In genomic region chr3:88424605-88425329, GRCm38 (mm10) we compare ENCODE assay signal across 8 mouse cellular contexts. TPM values are rescaled to one million over a fixed set of nuclear protein-coding genes. Genes with fewer than 3 reads are reported as not detected.
A peak's percentile ranks its signal among the peaks of the same experiment; 100 is the strongest.
DNase-seq lines count a peak whose midpoint lies in the region; ATAC-seq lines count a peak whose summit lies in the region.

TSS of gene Slc25a44 (minus strand) at chr3:88425139.

- peak within 1 kb of the TSS; percentile 69 for H3K9ac ChIP-seq in hindbrain, embryonic 14.5 days

- H3K27me3 ChIP-seq in hindbrain, embryonic 14.5 days (ENCODE audit: control insufficient read depth, insufficient read depth, low read length), result no peaks in the 10 kb centered on the region

- H3K4me2 ChIP-seq in hindbrain, embryonic 14.5 days (replicated peaks), result peak within 1 kb of the TSS; percentile 66

- WGBS in hindbrain, embryonic 14.5 days, result under 1% methylated on average over 35 of the region's 35 CpGs

- peaks cover 29% of the 10 kb centered on the region for H3K4me1 ChIP-seq in hindbrain, embryonic 14.5 days (replicated peaks; ENCODE audit: control insufficient read depth, insufficient read depth, low read length)

- ATAC-seq in hindbrain, embryonic 14.5 days (ENCODE audit: low FRiP score), result peak; percentile 96

- peaks cover 17% of the 10 kb centered on the region for H3K36me3 ChIP-seq in hindbrain, embryonic 14.5 days (replicated peaks; ENCODE audit: control insufficient read depth, insufficient read depth)

- H3K27ac ChIP-seq in hindbrain, embryonic 14.5 days, result peak within 1 kb of the TSS; percentile 67

- H3K4me3 ChIP-seq in hindbrain, embryonic 14.5 days (replicated peaks; ENCODE audit: low read length), result peak within 1 kb of the TSS; percentile 72

- no peaks in the 10 kb centered on the region for H3K9me3 ChIP-seq in hindbrain, embryonic 14.5 days (ENCODE audit: control insufficient read depth, low read length)

- peak; percentile 100 for DNase-seq in R1 (ENCODE audit: low read depth, low spot score)
- peak; percentile 94 to 95 for DNase-seq in cerebellum, postnatal 25 days
- peak; percentile 71 to 89 for DNase-seq in frontal cortex, postnatal 25 days (ENCODE audit: low spot score in 2 of 2)
- DNase-seq in hindbrain, embryonic 14.5 days (ENCODE audit: low spot score), result peak; percentile 96
- DNase-seq in layer of hippocampus, postnatal 36 days, result peak; percentile 90 to 92
- DNase-seq in lung, postnatal 36 days, result peak; percentile 99
- peak; percentile 100 for DNase-seq in retina, postnatal 1 day
- DNase-seq in urinary bladder, adult 18-20 months (ENCODE audit: low spot score in 2 of 2), result peak; percentile 93 to 96

RNA-seq across cellular contexts. Expression of gene Slc25a44, which starts in this region (rescaled TPM):
- polyA plus RNA-seq in hindbrain, embryonic 14.5 days (2014; fragmentation: Nextera tagmentation; extraction: Ambion mirVana), result 36.4 and 42.2 TPM in 2 replicates
- 10 to 100 TPM; 68.6 to 69.1 TPM for total RNA-seq in layer of hippocampus, postnatal 36 days (2021)

Comparison
In these comparisons a context has a peak if more than half of its experiments do, and no peak if none do; other contexts are left out.
1. Peak in every context shown above with its lines: DNase-seq, ATAC-seq, H3K4me3 ChIP-seq and H3K27ac ChIP-seq.